Mouse (Mus musculus) limb, embryonic 14.5 days (tissue): ENCODE data around the gene Zfp518b. TPM values are rescaled to one million over a fixed set of nuclear protein-coding genes. Genes with fewer than 3 reads are reported as not detected.

Experiments used
- ATAC-seq: fragments of 200-750 bp; cut with Nextera tagmentation; 2 replicates; pipeline ENCODE4 v1.8.0; 2017; ENCODE audit warnings: low read depth, moderate number of reproducible peaks, moderate TSS enrichment; ENCODE audit not compliant: low FRiP score
- DNase-seq: peaks from one replicate; pipeline ENCODE4 v3.0.0-alpha.2; 2015; ENCODE audit warnings: low spot score
- H3K27ac ChIP-seq: fragments of 300-500 bp; sonication (generic); replicated peaks from 2 replicates; pipeline ENCODE4 v1.5.1; 2014; ENCODE audit warnings: low read depth, mild to moderate bottlenecking, low read length, moderate library complexity, mixed read lengths
- H3K27me3 ChIP-seq: fragments of 300-500 bp; sonication (generic); 2 replicates; pipeline ENCODE4 v1.6.1; 2014; ENCODE audit warnings: low read length, mixed read lengths; ENCODE audit not compliant: control insufficient read depth, insufficient read depth
- H3K36me3 ChIP-seq: fragments of 300-500 bp; sonication (generic); 2 replicates; pipeline ENCODE4 v1.6.1; 2014; ENCODE audit warnings: mild to moderate bottlenecking, low read length, moderate library complexity, mixed read lengths; ENCODE audit not compliant: control insufficient read depth, insufficient read depth
- H3K4me1 ChIP-seq: fragments of 300-500 bp; sonication (generic); 2 replicates; pipeline ENCODE4 v1.6.1; 2014; ENCODE audit warnings: antibody characterized with exemption, low read length, mixed read lengths; ENCODE audit not compliant: control insufficient read depth, insufficient read depth
- H3K4me2 ChIP-seq: fragments of 300-500 bp; sonication (generic); replicated peaks from 2 replicates; pipeline ENCODE4 v1.6.1; 2014; ENCODE audit warnings: low read depth, mild to moderate bottlenecking, low read length, moderate library complexity; ENCODE audit not compliant: severe bottlenecking
- H3K4me3 ChIP-seq: fragments of 300-500 bp; sonication (generic); replicated peaks from 2 replicates; pipeline ENCODE4 v1.5.1; 2014; ENCODE audit warnings: low read length
- H3K9ac ChIP-seq: fragments of 300-500 bp; sonication (generic); 2 replicates; pipeline ENCODE4 v1.6.1; 2014; ENCODE audit warnings: mild to moderate bottlenecking, low read depth, low read length, moderate library complexity; ENCODE audit not compliant: severe bottlenecking
- H3K9me3 ChIP-seq: fragments of 300-500 bp; sonication (generic); 2 replicates; pipeline ENCODE4 v1.6.1; 2016; ENCODE audit warnings: low read length; ENCODE audit not compliant: control insufficient read depth
- POLR2A ChIP-seq: fragments of 200-500 bp; IDR thresholded peaks from 2 replicates; pipeline ENCODE4 v1.8.0; 2012; ENCODE audit warnings: inconsistent platforms, mild to moderate bottlenecking, moderate library complexity, borderline replicate concordance; ENCODE audit not compliant: insufficient read depth, insufficient read length; ENCODE audit errors: extremely low read depth
- WGBS: fragments of 180-500 bp; shearing (Covaris S2); extraction: QIAGEN DNeasy Blood & Tissue Kit; methylation state at CpG from one replicate; pipeline ENCODE4 v1.1.7; 2014; 5-methylcytosine and 5-hydroxymethylcytosine counted together
- polyA plus RNA-seq, 2 experiments: library from polyadenylated mRNA; depleted of rRNA in 1 of 2; stranded (reverse) in 1 of 2; unstranded in 1 of 2; fragments of >200 nt; fragmentation: Nextera tagmentation in 1 of 2; extraction: Ambion mirVana in 1 of 2; gene quantifications; 2 replicates each; pipeline versions ENCODE4 v1.2.1 to v1.2.3; 2012 to 2014

The Zfp518b gene
- polyA plus RNA-seq, 2 experiments, result 10.7 to 23.2 TPM

- H3K27me3 ChIP-seq, result no peaks in the 10 kb centered on the region
- no peak overlapping the region for H3K4me2 ChIP-seq
- peaks cover 7% of the 10 kb centered on the region; the same call in 1 of the 2 replicates for H3K4me1 ChIP-seq
- H3K9me3 ChIP-seq, result no peaks in the 10 kb centered on the region
- H3K9ac ChIP-seq, result no peak overlapping the region
- DNase-seq, result no peak
- H3K4me3 ChIP-seq, result no peak overlapping the region
- peaks cover 5% of the 10 kb centered on the region for H3K36me3 ChIP-seq
- no peak overlapping the region for H3K27ac ChIP-seq
- 76% methylated on average over 1 of the region's 1 CpGs for WGBS
- no peak for ATAC-seq
- no peak for TF ChIP-seq POLR2A
Measured at GRCm38 (mm10) chr5:38687694-38688093, 3.1 kb upstream of the Zfp518b start.

- Histone ChIP-seq H3K27ac (no peak overlapping the region), H3K4me1 (no peaks in the 10 kb centered on the region), H3K9me3 (no peaks in the 10 kb centered on the region), H3K4me2 (no peak overlapping the region), H3K27me3 (no peaks in the 10 kb centered on the region), H3K9ac (no peak overlapping the region), H3K4me3 (no peak overlapping the region), H3K36me3 (no peaks in the 10 kb centered on the region)
- 89% methylated on average over 5 of the region's 5 CpGs for WGBS
- no peak for TF ChIP-seq POLR2A
- DNase-seq, result no peak
- ATAC-seq, result no peak
Measured at GRCm38 (mm10) chr5:38658836-38659235, 25.8 kb downstream of the Zfp518b start.

- Histone ChIP-seq H3K27me3 (no peaks in the 10 kb centered on the region), H3K4me2 (no peak overlapping the region), H3K36me3 (no peaks in the 10 kb centered on the region), H3K9me3 (no peaks in the 10 kb centered on the region), H3K27ac (no peak overlapping the region), H3K4me1 (no peaks in the 10 kb centered on the region), H3K9ac (no peak overlapping the region), H3K4me3 (no peak overlapping the region)
- ATAC-seq (no peak), DNase-seq (no peak)
- TF ChIP-seq POLR2A, result no peak
- WGBS, result 59% methylated on average over 6 of the region's 6 CpGs
Measured at GRCm38 (mm10) chr5:38656204-38656603, 28.4 kb downstream of the Zfp518b start.

GRCm38 (mm10) chr5:38655421-38655928, 29.2 kb downstream of the Zfp518b start:
- Histone ChIP-seq H3K9ac (no peak overlapping the region), H3K36me3 (no peaks in the 10 kb centered on the region), H3K27me3 (no peaks in the 10 kb centered on the region), H3K9me3 (no peaks in the 10 kb centered on the region), H3K4me2 (no peak overlapping the region), H3K27ac (no peak overlapping the region), H3K4me1 (no peaks in the 10 kb centered on the region), H3K4me3 (no peak overlapping the region)
- no peak for TF ChIP-seq POLR2A
- no peak for DNase-seq
- ATAC-seq, result no peak
- 65% methylated on average over 12 of the region's 12 CpGs for WGBS

- TF ChIP-seq POLR2A, result no peak
- ATAC-seq, result no peak
Measured at GRCm38 (mm10) chr5:38654571-38654970, 30.1 kb downstream of the Zfp518b start.

GRCm38 (mm10) chr5:38653101-38653500, 31.5 kb downstream of the Zfp518b start:
- Histone ChIP-seq H3K27ac (no peak overlapping the region), H3K4me2 (no peak overlapping the region), H3K9me3 (no peaks in the 10 kb centered on the region), H3K9ac (no peak overlapping the region), H3K4me3 (no peak overlapping the region), H3K4me1 (no peaks in the 10 kb centered on the region), H3K27me3 (no peaks in the 10 kb centered on the region), H3K36me3 (no peaks in the 10 kb centered on the region)
- TF ChIP-seq POLR2A, result no peak
- WGBS, result 83% methylated on average over 2 of the region's 2 CpGs
- DNase-seq (no peak), ATAC-seq (no peak)

More at GRCm38 (mm10) chr5:38654571-38654970, 30.1 kb downstream of the Zfp518b start:
- no peaks in the 10 kb centered on the region for H3K27me3 ChIP-seq
- H3K9ac ChIP-seq, result no peak overlapping the region
- H3K4me2 ChIP-seq, result no peak overlapping the region
- 35% methylated on average over 1 of the region's 1 CpGs for WGBS
- H3K4me1 ChIP-seq, result no peaks in the 10 kb centered on the region
- H3K9me3 ChIP-seq, result no peaks in the 10 kb centered on the region
- no peak for DNase-seq
- H3K27ac ChIP-seq, result no peak overlapping the region
- H3K36me3 ChIP-seq, result no peaks in the 10 kb centered on the region
- no peak overlapping the region for H3K4me3 ChIP-seq
